Mouse (Mus musculus) kidney, embryonic 15.5 days (tissue): ENCODE measurements at regions not wholly inside any gene's neighbourhood (a gene's known extent, or its start where the extent isn't known, plus 50 kb on each side); places are given as distances from the start of the nearest gene placed in this dataset.
"Not testable (repeated sequence)": the region's sequence is repeated elsewhere in the genome, so short reads cannot be mapped to it uniquely, and the experiment has no call there.

Source experiments
- ATAC-seq: fragments of 200-750 bp; cut with Nextera tagmentation; replicated peaks from 2 replicates; pipeline ENCODE4 v1.8.0; 2017; ENCODE audit warnings: moderate TSS enrichment; ENCODE audit not compliant: low FRiP score
- H3K27ac ChIP-seq: fragments of 300-500 bp; sonication (generic); 2 replicates; pipeline ENCODE4 v1.5.1; 2015; ENCODE audit warnings: mild to moderate bottlenecking, inconsistent platforms
- H3K27me3 ChIP-seq: fragments of 300-500 bp; sonication (generic); 2 replicates; pipeline ENCODE4 v1.6.1; 2015; ENCODE audit warnings: inconsistent platforms
- H3K36me3 ChIP-seq: fragments of 300-500 bp; sonication (generic); 2 replicates; pipeline ENCODE4 v1.6.1; 2015; ENCODE audit warnings: inconsistent platforms
- H3K4me1 ChIP-seq: fragments of 300-500 bp; sonication (generic); 2 replicates; pipeline ENCODE4 v1.6.1; 2015; ENCODE audit warnings: inconsistent platforms
- H3K4me2 ChIP-seq: fragments of 300-500 bp; sonication (generic); 2 replicates; pipeline ENCODE4 v1.6.1; 2015; ENCODE audit warnings: moderate library complexity, mild to moderate bottlenecking, inconsistent platforms
- H3K4me3 ChIP-seq: fragments of 300-500 bp; sonication (generic); replicated peaks from 2 replicates; pipeline ENCODE4 v1.5.1; 2015; ENCODE audit warnings: mild to moderate bottlenecking, inconsistent platforms
- H3K9ac ChIP-seq: fragments of 300-500 bp; sonication (generic); 2 replicates; pipeline ENCODE4 v1.6.1; 2015; ENCODE audit warnings: mild to moderate bottlenecking, inconsistent platforms
- H3K9me3 ChIP-seq: fragments of 300-500 bp; sonication (generic); replicated peaks from 2 replicates; pipeline ENCODE4 v1.6.1; 2016; ENCODE audit warnings: inconsistent platforms
- WGBS: fragments of 180-500 bp; shearing (Covaris S2); methylation state at CpG from one replicate; pipeline ENCODE4 v1.1.7; 2015; ENCODE audit warnings: mixed read lengths; 5-methylcytosine and 5-hydroxymethylcytosine counted together

- 57% methylated on average over 1 of the region's 1 CpGs for WGBS
- Histone ChIP-seq H3K4me1 (no peaks in the 10 kb centered on the region), H3K27me3 (no peaks in the 10 kb centered on the region), H3K36me3 (no peaks in the 10 kb centered on the region), H3K9ac (no peak overlapping the region), H3K4me2 (no peak overlapping the region), H3K27ac (no peak overlapping the region), H3K9me3 (no peaks in the 10 kb centered on the region), H3K4me3 (no peak overlapping the region)
- ATAC-seq: no peak
Observed at GRCm38 (mm10) chr12:113413996-113414395, 75.3 kb upstream of the Adam6b start.

DNA sequence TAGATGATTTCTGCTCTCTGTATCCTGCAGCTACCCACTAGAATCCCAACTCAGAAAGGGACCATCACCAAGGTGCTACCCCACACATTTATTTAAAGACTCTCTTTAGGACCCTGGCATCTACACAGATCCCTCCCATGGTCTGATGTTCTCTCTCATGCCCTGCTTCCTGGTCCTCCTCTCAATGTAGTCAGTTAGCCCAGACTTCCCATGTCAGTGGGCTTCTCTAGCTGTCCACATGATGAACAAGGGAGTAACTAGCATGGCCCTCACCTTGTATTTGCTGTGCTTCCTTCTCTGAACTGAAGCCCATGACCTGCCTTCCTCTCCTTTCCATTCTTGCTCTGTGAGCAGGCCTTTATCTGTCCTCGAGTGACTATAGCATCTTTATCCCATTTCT, 71.8 kb upstream of the Adam6b start:
- no peaks in the 10 kb centered on the region for H3K4me1 ChIP-seq

GRCm38 (mm10) chr12:113418731-113419402, 70.4 kb upstream of the Adam6b start:
- WGBS: 88% methylated on average over 5 of the region's 5 CpGs
- Histone ChIP-seq H3K4me3 (no peak overlapping the region), H3K4me2 (no peak overlapping the region), H3K4me1 (no peaks in the 10 kb centered on the region), H3K9ac (no peak overlapping the region), H3K27ac (no peak overlapping the region), H3K9me3 (no peaks in the 10 kb centered on the region), H3K36me3 (no peaks in the 10 kb centered on the region), H3K27me3 (no peaks in the 10 kb centered on the region)
- ATAC-seq: no peak

More for the DNA sequence above, 71.8 kb upstream of the Adam6b start:
- no peak overlapping the region for H3K27ac ChIP-seq
- WGBS: 77% methylated on average over 1 of the region's 1 CpGs
- H3K9ac ChIP-seq: no peak overlapping the region
- no peaks in the 10 kb centered on the region for H3K9me3 ChIP-seq
- no peaks in the 10 kb centered on the region for H3K36me3 ChIP-seq
- H3K4me2 ChIP-seq: no peak overlapping the region
- ATAC-seq: no peak
- no peak overlapping the region for H3K4me3 ChIP-seq
- no peaks in the 10 kb centered on the region for H3K27me3 ChIP-seq

DNA sequence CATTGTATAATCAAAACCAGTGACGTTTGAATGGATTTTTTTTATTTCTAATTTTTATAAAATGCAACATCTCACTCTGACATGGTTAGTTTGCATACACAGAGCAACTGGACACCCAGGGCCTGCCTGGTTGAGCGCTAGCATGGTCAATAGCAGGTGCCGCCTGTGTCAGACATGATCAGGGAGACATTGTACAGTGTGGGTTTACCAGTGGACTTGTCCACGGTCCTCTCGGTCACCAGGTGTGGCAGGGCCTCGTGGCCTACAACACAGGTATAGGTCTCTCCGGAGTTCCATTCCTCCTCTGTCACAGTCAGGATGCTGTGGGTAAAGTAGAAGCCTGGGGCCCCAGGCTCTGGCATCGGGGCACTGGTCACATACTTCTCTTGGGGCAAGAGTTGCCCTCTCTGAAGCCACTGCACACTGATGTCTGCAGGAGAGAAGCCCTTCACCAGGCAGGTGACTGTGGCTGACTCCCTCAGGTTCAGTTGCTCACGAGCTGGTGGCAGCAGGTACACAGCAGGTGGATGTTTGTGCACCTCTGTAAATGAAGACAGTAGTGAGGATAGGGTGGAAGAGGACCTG, 68.5 kb upstream of the Adam6b start:
- Histone ChIP-seq H3K4me1 (no peaks in the 10 kb centered on the region), H3K36me3 (no peaks in the 10 kb centered on the region), H3K4me3 (no peak overlapping the region), H3K4me2 (no peak overlapping the region), H3K27ac (no peak overlapping the region), H3K27me3 (no peaks in the 10 kb centered on the region), H3K9me3 (no peaks in the 10 kb centered on the region), H3K9ac (no peak overlapping the region)
- no peak for ATAC-seq
- WGBS: 85% methylated on average over 9 of the region's 9 CpGs

GRCm38 (mm10) chr12:113421716-113422595, 67.4 kb upstream of the Adam6b start:
- H3K4me3 ChIP-seq: no peak overlapping the region
- no peaks in the 10 kb centered on the region for H3K36me3 ChIP-seq
- no peaks in the 10 kb centered on the region for H3K4me1 ChIP-seq
- no peak for ATAC-seq
- no peak overlapping the region for H3K27ac ChIP-seq
- H3K4me2 ChIP-seq: no peak overlapping the region
- H3K9me3 ChIP-seq: no peaks in the 10 kb centered on the region
- H3K27me3 ChIP-seq: no peaks in the 10 kb centered on the region
- WGBS: 85% methylated on average over 16 of the region's 16 CpGs
- H3K9ac ChIP-seq: no peak overlapping the region

GRCm38 (mm10) chr12:113422736-113423254, 66.5 kb upstream of the Adam6b start:
- H3K4me1 ChIP-seq: no peaks in the 10 kb centered on the region
- H3K9ac ChIP-seq: no peak overlapping the region
- no peak for ATAC-seq
- H3K27ac ChIP-seq: no peak overlapping the region
- H3K4me3 ChIP-seq: no peak overlapping the region
- H3K36me3 ChIP-seq: no peaks in the 10 kb centered on the region
- no peaks in the 10 kb centered on the region for H3K9me3 ChIP-seq
- no peak overlapping the region for H3K4me2 ChIP-seq
- WGBS: 76% methylated on average over 5 of the region's 5 CpGs
- H3K27me3 ChIP-seq: no peaks in the 10 kb centered on the region

DNA sequence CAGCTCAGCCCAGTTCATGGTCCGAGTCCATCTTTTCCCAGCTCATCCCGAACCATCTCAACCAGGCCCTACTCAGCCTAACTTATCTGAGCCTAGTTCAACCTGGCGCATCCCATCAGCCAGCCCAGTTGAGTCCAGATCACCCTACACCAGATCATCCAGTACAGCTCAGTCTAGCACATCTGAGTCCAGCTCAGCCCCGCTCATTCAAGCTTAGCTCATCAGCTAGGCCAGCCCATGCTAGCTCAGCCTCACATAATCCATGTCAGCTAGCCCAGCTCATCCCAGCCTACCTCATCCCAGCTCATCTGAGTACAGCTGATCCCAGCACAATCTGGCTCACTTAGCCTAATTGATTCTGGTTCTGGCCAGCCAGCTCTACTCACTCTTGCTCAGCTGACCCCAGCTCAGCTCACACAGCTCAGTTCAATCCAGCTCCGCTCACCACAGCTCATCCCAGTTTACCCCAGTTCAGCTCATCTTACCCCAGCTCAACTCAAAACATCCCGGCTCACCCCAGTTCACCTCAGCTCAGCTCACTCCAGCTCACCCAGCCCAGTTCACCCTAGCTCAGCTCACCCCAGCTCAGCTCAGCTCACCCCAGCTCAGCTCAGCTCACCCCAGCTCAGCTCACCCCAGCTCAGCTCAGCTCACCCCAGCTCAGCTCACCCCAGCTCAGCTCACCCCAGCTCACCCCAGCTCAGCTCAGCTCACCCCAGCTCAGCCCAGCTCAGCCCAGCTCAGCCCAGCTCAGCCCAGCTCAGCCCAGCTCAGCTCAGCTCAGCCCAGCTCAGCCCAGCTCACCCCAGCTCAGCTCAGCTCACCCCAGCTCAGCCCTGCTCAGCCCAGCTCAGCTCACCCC, 65.3 kb upstream of the Adam6b start:
- Histone ChIP-seq H3K4me2 (no peak overlapping the region), H3K27me3 (no peaks in the 10 kb centered on the region), H3K27ac (no peak overlapping the region), H3K9ac (no peak overlapping the region), H3K9me3 (no peaks in the 10 kb centered on the region), H3K4me3 (no peak overlapping the region), H3K4me1 (no peaks in the 10 kb centered on the region), H3K36me3 (no peaks in the 10 kb centered on the region)
- ATAC-seq: peak; percentile 29; the same call in 1 of the 2 replicates
- WGBS: 87% methylated on average over 6 of the region's 6 CpGs

DNA sequence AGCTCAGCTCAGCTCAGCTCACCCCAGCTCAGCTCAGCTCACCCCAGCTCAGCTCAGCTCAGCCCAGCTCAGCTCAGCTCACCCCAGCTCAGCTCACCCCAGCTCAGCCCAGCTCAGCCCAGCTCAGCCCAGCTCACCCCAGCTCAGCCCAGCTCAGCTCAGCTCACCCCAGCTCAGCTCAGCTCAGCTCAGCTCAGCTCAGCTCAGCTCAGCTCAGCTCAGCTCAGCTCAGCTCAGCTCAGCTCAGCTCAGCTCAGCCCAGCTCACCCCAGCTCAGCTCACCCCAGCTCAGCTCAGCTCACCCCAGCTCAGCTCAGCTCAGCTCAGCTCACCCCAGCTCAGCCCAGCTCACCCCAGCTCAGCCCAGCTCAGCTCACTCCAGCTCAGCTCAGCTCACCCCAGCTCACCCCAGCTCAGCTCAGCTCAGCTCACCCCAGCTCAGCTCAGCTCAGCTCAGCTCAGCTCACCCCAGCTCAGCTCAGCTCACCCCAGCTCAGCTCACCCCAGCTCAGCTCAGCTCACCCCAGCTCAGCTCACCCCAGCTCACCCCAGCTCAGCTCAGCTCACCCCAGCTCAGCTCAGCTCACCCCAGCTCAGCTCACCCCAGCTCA, 64.6 kb upstream of the Adam6b start:
- not testable (repeated sequence) for H3K9ac ChIP-seq, H3K9me3 ChIP-seq, H3K27me3 ChIP-seq, H3K27ac ChIP-seq, H3K4me3 ChIP-seq, H3K4me1 ChIP-seq, H3K36me3 ChIP-seq, H3K4me2 ChIP-seq, ATAC-seq

DNA sequence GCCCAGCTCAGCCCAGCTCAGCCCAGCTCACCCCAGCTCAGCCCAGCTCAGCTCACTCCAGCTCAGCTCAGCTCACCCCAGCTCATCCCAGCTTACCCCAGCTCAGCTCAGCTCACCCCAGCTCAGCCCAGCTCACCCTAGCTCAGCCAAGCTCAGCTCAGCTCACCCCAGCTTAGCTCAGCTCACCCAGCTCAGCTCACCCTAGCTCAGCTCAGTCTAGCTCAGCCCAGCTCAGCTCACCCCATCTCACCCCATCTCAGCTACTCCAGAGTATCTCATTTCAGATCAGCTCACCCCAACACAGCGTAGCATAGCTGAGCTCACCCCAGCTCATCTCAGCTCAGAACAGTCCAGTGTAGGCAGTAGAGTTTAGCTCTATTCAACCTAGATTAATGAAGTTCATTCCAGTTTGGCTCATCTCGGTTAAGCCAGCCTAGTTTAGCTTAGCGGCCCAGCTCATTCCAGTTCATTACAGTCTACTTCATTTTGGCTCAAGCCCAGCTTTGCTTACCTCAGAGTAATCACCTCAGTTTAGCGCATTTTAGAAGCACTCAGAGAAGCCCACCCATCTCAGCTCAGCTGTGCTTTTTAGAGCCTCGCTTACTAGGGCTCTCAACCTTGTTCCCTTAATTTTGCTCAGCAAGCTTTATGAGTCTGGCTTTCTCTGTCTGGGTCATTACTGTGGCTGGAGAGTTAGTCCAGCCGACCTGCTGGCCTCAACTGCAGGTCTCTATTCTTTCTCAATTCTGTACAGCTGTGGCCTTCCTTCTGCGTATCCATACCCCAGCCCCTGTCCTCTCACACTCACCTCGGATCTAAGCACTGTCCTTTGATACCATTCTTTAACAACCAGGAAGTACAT, 63.9 kb upstream of the Adam6b start:
- ATAC-seq: no peak; the same call in 1 of the 2 replicates
- Histone ChIP-seq H3K27me3 (no peaks in the 10 kb centered on the region), H3K4me3 (no peak overlapping the region), H3K9ac (no peak overlapping the region), H3K36me3 (no peaks in the 10 kb centered on the region), H3K9me3 (no peaks in the 10 kb centered on the region), H3K4me2 (no peak overlapping the region), H3K27ac (no peak overlapping the region), H3K4me1 (no peaks in the 10 kb centered on the region)
- 74% methylated on average over 8 of the region's 8 CpGs for WGBS

DNA sequence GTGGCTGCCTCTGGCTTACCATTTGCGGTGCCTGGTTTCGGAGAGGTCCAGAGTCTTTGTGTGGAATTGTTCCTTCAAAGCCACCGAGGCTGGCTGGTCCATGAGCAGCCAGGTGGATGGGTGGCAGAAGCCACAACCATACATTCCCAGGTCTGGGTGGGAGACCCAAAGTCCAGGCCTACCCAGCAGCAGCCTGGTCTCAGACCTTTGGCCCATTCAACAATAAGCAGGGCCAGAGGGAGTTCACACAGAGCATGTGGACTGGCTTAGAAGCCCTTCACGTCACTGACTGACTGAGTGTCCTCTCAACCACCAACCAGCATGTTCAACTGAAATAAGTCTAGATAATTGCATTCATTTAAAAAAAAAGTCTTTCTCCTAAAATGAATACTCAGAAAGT, 62.7 kb upstream of the Adam6b start:
- Histone ChIP-seq H3K4me2 (no peak overlapping the region), H3K36me3 (no peaks in the 10 kb centered on the region), H3K9ac (no peak overlapping the region), H3K4me3 (no peak overlapping the region), H3K9me3 (no peaks in the 10 kb centered on the region), H3K4me1 (no peaks in the 10 kb centered on the region), H3K27ac (no peak overlapping the region), H3K27me3 (no peaks in the 10 kb centered on the region)
- ATAC-seq: no peak
- 89% methylated on average over 4 of the region's 4 CpGs for WGBS

DNA sequence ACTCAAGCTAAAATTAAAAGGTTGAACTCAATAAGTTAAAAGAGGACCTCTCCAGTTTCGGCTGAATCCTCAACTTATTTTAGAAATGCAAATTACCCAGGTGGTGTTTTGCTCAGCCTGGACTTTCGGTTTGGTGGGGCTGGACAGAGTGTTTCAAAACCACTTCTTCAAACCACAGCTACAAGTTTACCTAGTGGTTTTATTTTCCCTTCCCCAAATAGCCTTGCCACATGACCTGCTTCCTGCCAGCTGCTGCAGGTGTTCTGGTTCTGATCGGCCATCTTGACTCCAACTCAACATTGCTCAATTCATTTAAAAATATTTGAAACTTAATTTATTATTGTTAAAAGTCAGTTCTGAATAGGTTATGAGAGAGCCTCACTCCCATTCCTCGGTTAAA, 62.0 kb upstream of the Adam6b start:
- 83% methylated on average over 4 of the region's 4 CpGs for WGBS
- Histone ChIP-seq H3K27ac (no peak overlapping the region), H3K36me3 (no peaks in the 10 kb centered on the region), H3K4me2 (no peak overlapping the region), H3K9me3 (no peaks in the 10 kb centered on the region), H3K9ac (no peak overlapping the region), H3K27me3 (no peaks in the 10 kb centered on the region), H3K4me3 (no peak overlapping the region), H3K4me1 (no peaks in the 10 kb centered on the region)
- no peak for ATAC-seq
